Mouse (Mus musculus): ENCODE measurements at regions not wholly inside any gene's neighbourhood (a gene's known extent, or its start where the extent isn't known, plus 50 kb on each side); places are given as distances from the start of the nearest gene placed in this dataset.

DNA sequence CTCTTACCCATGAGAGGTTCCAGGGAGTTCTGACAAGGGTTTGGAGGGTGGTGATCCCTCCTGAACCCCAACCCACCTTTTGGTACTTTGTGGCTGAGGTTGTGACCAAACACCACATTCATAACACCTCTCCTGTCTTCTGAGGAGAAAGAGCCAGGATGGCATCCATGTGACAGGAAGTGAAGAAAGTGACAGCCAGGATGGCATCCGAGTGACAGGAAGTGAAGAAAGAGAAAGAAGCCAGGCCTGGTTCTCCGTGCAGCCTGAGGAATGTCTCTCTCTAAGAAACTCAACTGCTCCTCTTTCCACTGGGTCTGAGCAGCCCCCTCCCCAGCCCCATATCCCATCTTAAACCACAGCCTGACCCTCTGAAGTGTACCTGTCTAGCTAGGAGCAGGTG is 138.9 kb upstream of the Tle3 start:
- no peak for DNase-seq

- no peak for DNase-seq
These were observed 136.2 kb upstream of the Tle3 start for GRCm38 (mm10) chr9:61235653-61236610.

DNA sequence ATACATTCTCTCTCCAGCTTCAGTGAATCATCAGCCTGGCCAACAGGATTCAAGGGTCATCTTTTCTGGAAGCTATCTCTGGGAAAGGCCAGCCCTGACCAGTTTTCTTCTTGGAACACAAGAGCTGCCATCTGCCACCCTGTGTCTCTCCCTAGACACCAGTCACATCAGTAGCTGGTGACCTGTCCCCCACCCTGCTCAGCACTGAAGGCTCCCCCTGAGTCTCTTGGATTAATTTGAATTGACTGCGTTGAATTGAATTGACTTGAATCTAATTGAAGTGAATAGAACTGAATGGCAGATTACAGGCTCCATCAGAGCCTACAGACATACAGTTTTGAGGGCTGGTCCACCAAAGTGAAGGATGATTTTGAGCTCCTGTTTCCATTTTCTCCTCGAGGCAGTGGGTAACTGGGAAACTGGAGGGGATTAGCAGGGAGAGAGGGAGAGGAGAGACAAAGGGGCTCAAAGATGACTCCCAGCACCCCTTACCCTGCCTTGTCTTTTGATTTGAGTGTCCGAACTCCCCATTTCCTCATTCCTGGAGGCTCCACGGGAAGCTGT is 133.4 kb upstream of the Tle3 start:
- no peak for DNase-seq

DNA sequence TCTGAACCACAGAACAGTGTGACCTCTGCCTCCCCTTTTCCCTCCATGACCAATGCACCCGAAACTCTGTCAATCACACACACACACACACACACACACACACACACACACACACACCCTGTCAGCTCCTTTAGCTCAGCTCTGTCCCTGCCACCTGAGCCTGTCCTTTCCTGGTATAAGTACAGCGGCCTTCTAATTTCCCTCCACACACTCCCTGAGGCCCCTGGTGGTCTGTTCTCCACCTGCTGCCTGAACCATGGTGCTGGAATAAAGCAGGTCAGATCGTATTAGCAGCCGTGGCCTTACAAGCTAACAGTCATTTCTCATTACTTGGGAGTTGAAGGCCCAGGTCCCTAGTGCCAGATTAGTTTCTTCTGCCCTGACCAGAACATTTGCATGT is 132.8 kb upstream of the Tle3 start:
- no peak for DNase-seq

DNA sequence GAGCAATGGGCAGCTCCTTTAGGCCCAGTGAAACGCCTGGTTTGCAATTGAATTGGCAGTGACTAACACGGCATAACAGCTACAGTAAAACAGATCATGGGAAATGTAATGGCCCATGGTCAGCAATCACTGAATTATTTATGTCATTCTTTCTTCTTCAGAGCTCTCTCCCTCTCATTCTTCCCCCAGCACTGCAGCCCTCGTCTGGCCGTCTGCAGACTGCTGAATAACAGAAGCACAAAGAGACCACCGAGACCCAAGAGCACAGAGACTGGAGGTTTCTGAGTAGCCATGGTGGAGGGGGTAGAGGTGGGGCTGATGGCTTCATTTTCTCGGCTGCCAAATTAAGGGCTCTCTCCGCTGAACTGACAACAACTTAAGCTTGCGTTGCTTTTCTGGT is 130.7 kb upstream of the Tle3 start:
- no peak for DNase-seq

- no peak for DNase-seq
These were observed 129.9 kb upstream of the Tle3 start for GRCm38 (mm10) chr9:61242167-61242860.

GRCm38 (mm10) chr9:61243289-61243688 is 128.9 kb upstream of the Tle3 start:
- DNase-seq: no peak

DNA sequence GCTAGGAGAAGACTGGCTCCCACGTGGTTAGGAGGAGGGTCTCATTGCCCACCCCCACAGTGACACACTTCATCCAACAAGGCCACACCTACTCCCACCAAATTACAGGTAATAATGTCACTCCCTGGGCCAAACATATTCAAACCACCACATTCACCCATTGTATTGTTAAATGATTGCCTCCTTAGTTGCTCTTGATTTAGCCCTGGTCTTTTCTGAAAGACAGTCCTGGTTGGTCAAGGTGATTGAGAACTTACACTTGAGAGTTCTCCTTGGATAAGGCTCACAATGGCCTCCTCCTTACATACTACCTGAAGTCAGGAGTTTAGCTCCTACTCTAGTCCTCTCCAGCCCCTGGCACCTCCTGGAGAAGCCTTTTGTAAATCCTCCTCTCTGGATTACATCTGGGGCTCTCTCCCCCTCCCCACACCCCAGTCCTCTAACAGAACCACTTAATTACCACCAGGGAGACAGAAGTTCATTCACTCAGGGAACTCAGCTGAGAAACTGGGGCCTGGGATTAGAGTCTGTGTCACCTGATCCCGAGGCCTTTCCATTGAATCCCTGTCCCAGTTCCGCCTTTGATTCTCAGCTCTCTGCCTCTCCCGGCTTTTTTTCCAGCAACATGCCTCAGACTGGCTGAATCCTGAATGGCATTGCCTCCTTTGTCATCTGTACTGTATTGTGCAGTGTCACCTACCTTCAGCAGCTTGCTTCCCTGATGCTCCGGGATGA is 122.3 kb upstream of the Tle3 start:
- DNase-seq: no peak

DNA sequence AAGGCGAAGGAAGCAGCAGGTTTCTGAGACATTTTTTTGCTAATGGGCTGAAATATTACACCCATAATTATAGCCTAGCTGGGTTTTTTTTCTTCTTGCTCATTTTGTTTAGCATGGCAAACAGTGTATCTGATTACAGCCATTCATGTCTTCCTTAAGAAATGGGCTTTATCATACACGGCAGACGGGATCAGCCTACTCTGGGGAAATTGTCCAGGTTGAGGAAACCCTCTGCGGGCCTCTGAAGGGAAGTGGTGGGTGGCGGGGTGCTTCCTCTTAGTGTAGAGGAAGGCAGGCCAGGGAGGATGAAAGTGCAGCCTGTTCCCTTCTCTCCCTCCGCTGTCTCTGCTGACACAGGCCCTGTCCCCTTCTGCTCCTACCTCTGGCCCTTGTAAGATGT is 120.6 kb upstream of the Tle3 start:
- DNase-seq: no peak

- no peak for DNase-seq
These were observed 118.4 kb upstream of the Tle3 start for GRCm38 (mm10) chr9:61253761-61254160.

GRCm38 (mm10) chr9:61257488-61257887 is 114.7 kb upstream of the Tle3 start:
- DNase-seq: no peak

DNA sequence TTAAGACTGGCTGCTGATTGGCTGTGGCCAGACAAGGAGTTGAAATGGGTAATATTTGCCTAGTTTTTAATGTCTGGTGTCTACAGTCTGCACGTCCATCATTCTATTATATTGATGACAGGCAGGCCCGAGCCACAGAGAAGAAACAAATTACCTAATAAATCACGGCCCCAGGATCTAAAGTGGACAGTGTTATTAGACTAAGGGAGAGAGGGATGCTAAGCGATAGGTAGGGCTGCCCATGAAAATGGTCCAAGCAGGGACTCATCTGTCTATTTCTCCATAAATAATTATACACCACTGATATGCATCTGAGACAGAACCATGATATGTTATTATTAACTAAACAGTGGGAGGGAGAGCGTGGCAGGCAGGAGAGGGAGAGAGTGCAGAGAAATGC is 114.1 kb upstream of the Tle3 start:
- no peak for DNase-seq

DNA sequence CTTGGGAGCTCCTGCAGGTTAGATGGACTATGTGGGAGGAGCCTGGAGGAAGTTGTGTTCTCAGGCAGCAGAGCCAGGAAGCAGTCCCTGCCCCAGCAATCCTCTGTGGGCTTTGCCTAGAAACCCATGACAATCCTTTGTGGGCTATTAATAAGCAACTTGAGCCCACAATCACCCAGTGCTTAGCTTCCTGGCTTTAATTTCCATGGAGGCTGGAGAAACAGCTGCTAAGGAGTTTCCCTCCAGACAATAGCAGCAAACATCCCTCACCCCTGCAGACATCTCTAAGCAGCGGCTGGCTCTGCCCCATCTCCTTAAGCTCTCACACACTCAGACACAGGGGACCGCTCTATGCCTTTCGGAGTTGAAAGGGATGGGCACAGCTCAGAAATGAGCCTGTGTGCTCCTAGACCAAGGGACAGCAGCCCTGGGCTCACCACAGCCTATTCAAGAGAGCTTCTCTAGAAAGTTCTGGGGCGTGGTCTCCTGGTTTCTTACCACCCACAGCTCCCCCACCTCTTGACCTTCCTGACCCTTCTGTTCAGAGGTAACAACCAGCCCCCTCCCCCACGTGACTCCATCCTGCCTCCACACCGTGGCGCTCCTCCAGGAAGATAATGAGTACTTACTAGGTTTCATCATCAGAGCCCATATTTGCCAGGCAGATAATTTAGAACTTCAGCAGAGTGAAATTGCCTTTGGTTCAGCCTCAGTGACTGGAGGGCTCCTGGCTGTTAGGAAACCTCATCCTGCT is 112.6 kb upstream of the Tle3 start:
- DNase-seq: no peak

- no peak for DNase-seq
These were observed 110.9 kb upstream of the Tle3 start for GRCm38 (mm10) chr9:61261263-61261662.

GRCm38 (mm10) chr9:61261739-61262333 is 110.3 kb upstream of the Tle3 start:
- no peak for DNase-seq

GRCm38 (mm10) chr9:61263335-61263734 is 108.8 kb upstream of the Tle3 start:
- DNase-seq: no peak

GRCm38 (mm10) chr9:61265466-61265865 is 106.7 kb upstream of the Tle3 start:
- DNase-seq: no peak

GRCm38 (mm10) chr9:61266992-61267391 is 105.2 kb upstream of the Tle3 start:
- DNase-seq: no peak

GRCm38 (mm10) chr9:61267541-61267940 is 104.6 kb upstream of the Tle3 start:
- no peak for DNase-seq

GRCm38 (mm10) chr9:61268162-61268561 is 104.0 kb upstream of the Tle3 start:
- no peak for DNase-seq

- no peak for DNase-seq
These were observed 103.5 kb upstream of the Tle3 start for GRCm38 (mm10) chr9:61268681-61269080.
